Mouse (Mus musculus) CH12F3 (cell line): ENCODE results near the gene Sva.

Experiments used
- in situ Hi-C: fragments of 300-500 bp; cut with MboI; formaldehyde crosslinking; loops from 2 replicates; pipeline ENCODE4 v1.14.3; 2020; ENCODE audit warnings: low sequenced_read_pairs

Gene Sva

GRCm38 (mm10) chr6:42038094-42038493 is at the start of gene Sva:
Gene Sva (plus strand): TSS chr6:42038394.
- in situ Hi-C loops, result no loop called here
